Mouse (Mus musculus): ENCODE results near the gene Prrx2. TPM values are rescaled to one million over a fixed set of nuclear protein-coding genes. Genes with fewer than 3 reads are reported as not detected.
A peak's percentile ranks its signal among the peaks of the same experiment; 100 is the strongest.

The Prrx2 gene
- 14.7 and 16.8 TPM in 2 replicates for polyA plus RNA-seq (2012; rRNA removed)

DNA sequence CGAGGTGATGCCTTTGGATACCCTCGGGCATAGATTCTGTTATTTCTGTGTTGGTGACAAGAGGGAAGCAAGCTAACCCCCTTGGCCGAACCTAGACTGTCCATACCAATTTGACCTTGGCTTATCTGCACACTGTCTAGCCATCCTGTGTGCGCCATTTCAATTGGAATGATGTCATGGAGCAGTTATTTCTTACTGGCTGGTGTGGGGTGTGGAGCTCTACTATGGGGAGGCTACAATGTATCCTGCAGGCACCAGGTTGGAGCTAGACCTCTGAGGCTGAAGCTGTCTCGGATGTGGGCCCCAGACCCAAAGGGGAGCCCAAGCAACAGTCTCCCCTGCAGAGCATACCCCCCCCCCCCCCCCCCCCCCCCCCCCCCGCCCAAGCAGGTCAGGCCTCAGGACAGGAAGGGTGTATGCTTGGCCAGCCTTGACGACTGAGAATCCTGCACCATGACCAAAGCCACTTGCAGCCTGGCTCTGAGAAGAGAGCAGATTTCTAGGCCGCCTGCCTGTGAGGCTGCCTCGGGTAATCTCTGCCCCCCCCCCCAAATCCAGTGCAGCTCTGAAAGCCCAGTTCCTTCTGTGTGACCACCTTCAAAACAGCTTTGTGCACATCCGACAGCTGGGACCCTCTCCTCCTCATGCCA, at the start of gene Prrx2:
Gene Prrx2, plus strand, starts transcription at position 600 of the 650 bp plus-strand sequence.
- H3K4me1 ChIP-seq (ENCODE audit: control insufficient read depth, insufficient read depth, insufficient read length): no peaks in the 10 kb centered on the region
- H3K27me3 ChIP-seq (ENCODE audit: control insufficient read depth, insufficient read depth, low read length): no peaks in the 10 kb centered on the region
- TF ChIP-seq CTCF (IDR thresholded peaks at IDR 0.05; ENCODE audit: extremely low read depth, insufficient read depth, insufficient read length, insufficient replicate concordance): no peak
- no peak for TF ChIP-seq POLR2A (IDR thresholded peaks at IDR 0.05; ENCODE audit: low read depth, low read length)
- H3K27ac ChIP-seq (ENCODE audit: insufficient read depth, low read length): no peak within 1 kb of the TSS
- DNase-seq (ENCODE audit: low read depth in 1 of 2, low spot score in 2 of 2): no peak
- H3K36me3 ChIP-seq (ENCODE audit: control insufficient read depth, insufficient read depth, low read length): no peaks in the 10 kb centered on the region
- H3K4me3 ChIP-seq (ENCODE audit: extremely low read depth, insufficient read depth, insufficient read length): no peak within 1 kb of the TSS
- 78% methylated on average over 9 of the region's 10 CpGs for WGBS

DNA sequence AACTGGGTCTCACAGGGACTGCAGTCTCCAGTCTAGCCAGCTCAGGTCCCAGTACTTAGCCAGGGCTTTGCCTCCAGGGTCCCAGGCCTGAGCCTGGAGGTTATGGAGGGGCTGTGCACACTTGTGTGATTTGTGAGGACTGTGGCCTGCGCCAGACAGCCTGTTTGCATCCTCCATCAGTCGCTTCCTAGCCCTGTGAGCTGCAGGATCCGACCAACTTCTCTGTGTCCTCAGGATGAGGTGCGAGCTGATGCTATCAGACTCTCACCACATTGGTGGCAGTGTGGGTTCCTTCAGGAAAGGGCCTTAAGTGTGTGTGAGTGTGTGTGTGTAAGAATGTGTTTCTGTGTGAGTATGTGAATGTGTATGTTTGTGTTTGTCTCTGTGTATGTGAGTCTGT, 47.3 kb upstream of the Prrx2 start:
- WGBS: 59% methylated on average over 4 of the region's 4 CpGs
- Histone ChIP-seq H3K4me3 (ENCODE audit: extremely low read depth, insufficient read depth, insufficient read length) (no peak overlapping the region), H3K27me3 (ENCODE audit: control insufficient read depth, insufficient read depth, low read length) (peaks cover 3% of the 10 kb centered on the region), H3K36me3 (ENCODE audit: control insufficient read depth, insufficient read depth, low read length) (no peaks in the 10 kb centered on the region), H3K4me1 (ENCODE audit: control insufficient read depth, insufficient read depth, insufficient read length) (no peaks in the 10 kb centered on the region), H3K27ac (ENCODE audit: insufficient read depth, low read length) (no peak overlapping the region)
- TF ChIP-seq CTCF (IDR thresholded peaks at IDR 0.05; ENCODE audit: extremely low read depth, insufficient read depth, insufficient read length, insufficient replicate concordance) (no peak), POLR2A (IDR thresholded peaks at IDR 0.05; ENCODE audit: low read depth, low read length) (no peak)
- DNase-seq (ENCODE audit: low read depth in 1 of 2, low spot score in 2 of 2): no peak

DNA sequence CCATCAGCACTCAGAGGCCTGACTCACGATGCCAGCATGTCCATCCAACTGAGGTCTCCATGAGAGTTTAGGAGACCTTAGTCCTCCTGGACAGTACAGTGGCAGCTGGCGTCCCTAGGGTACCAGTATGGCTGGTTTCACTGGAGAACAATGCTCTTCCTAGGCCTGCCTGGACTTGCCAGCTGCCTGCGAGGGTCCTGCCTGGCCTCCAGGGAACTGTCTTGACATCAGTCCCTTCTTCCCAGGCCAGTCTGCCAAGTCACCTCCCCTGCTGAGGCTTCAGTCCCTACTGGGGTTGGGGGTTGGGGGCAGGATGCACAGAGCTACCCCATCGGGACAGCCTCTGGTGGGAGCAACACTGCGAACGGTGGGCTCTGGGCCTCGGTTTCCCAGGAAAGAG, 42.7 kb upstream of the Prrx2 start:
- no peak for TF ChIP-seq CTCF (IDR thresholded peaks at IDR 0.05; ENCODE audit: extremely low read depth, insufficient read depth, insufficient read length, insufficient replicate concordance)
- TF ChIP-seq POLR2A (IDR thresholded peaks at IDR 0.05; ENCODE audit: low read depth, low read length): no peak
- WGBS: 92% methylated on average over 7 of the region's 7 CpGs
- Histone ChIP-seq H3K27ac (ENCODE audit: insufficient read depth, low read length) (no peak overlapping the region), H3K4me3 (ENCODE audit: extremely low read depth, insufficient read depth, insufficient read length) (no peak overlapping the region), H3K4me1 (ENCODE audit: control insufficient read depth, insufficient read depth, insufficient read length) (peaks cover 2% of the 10 kb centered on the region; the same call in 1 of the 2 replicates), H3K36me3 (ENCODE audit: control insufficient read depth, insufficient read depth, low read length) (no peaks in the 10 kb centered on the region), H3K27me3 (ENCODE audit: control insufficient read depth, insufficient read depth, low read length) (no peaks in the 10 kb centered on the region)
- DNase-seq (ENCODE audit: low read depth in 1 of 2, low spot score in 2 of 2): no peak

DNA sequence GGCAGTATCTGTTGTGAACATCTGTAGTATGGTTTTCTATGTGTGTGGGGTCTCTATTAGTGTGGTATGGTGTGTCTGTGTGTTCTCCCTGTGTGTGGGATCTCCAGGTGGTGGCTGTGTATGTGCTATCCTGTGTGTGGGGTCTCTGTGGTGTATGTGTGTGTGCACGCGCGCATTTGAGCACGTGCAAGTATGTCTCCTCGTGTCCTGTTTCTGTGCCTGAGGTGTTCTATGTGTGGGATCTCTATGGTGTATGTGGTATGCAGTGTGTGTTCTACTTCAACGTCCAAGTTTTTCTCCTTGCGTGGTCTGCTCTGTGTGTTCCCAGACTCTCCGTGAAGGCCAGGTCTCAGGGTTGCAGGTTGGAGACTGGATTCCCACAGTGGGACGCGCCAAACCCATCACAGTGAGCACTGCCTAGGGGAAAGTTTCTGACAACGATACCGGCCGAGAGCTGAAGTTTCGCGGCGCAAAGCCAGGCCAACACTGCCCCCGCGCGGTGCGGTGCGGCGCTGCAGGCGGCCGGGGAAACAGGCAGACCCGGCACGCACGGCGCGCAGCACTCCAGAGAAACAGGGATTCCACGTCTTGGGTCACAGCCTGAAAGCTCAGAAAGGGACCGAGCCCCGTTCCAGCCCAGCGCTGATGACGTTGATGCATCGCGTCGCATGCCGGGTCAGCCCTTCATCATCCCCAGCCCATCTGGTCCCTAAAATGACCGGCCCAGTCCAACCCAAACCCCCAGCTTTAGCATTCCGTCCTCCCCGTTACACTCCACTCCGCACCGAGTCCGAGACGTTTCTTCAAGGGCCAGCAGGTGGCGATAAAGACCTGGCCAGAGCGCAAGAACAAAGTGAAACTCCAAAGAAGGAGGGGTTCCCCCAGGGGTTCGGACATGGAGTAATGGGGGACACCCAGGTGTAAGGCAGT, 40.3 kb upstream of the Prrx2 start:
- 4% methylated on average over 48 of the region's 48 CpGs for WGBS
- Histone ChIP-seq H3K36me3 (ENCODE audit: control insufficient read depth, insufficient read depth, low read length) (no peaks in the 10 kb centered on the region), H3K4me3 (ENCODE audit: extremely low read depth, insufficient read depth, insufficient read length) (peak overlapping the region; percentile 46; the same call in 1 of the 2 replicates), H3K4me1 (ENCODE audit: control insufficient read depth, insufficient read depth, insufficient read length) (peaks cover 2% of the 10 kb centered on the region; the same call in 1 of the 2 replicates), H3K27ac (ENCODE audit: insufficient read depth, low read length) (0 out of 2 replicates have a peak overlapping the region, but pooled peaks have one; percentile 23), H3K27me3 (ENCODE audit: control insufficient read depth, insufficient read depth, low read length) (no peaks in the 10 kb centered on the region)
- peak; percentile 79 to 89 for DNase-seq (ENCODE audit: low read depth in 1 of 2, low spot score in 2 of 2)
- TF ChIP-seq CTCF (IDR thresholded peaks at IDR 0.05; ENCODE audit: extremely low read depth, insufficient read depth, insufficient read length, insufficient replicate concordance) (peak; percentile 99), POLR2A (IDR thresholded peaks at IDR 0.05; ENCODE audit: low read depth, low read length) (no peak)

DNA sequence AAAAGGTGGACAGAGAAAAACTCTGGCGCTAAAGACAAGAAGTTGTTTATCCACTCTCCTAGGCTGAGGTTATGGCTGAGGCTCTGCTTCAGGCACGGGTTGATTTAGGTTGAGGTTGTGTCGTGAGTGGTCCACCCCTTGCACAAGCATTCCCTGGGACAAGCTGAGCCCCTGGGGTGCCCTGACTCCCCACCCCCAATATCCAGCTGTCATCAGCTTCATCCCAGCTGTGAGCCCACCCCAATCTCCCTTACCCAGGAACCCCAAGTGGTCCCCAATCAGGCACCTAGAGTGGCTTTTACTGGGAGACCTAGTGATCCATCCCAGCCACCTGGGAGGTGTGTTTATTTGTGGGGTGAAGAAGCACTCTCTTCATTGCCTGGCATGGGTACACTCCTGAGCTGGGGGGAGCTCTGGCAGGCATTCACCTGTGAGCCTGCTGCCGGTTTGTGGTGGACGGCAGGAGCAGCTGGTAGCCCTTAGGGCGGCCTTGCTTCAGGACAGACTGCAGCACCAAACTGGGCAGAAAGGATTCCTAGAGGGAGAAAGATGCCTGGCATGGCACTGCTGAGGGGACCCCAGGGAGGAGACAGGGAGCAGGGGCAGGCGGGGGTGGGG, 39.4 kb upstream of the Prrx2 start:
- H3K27ac ChIP-seq (ENCODE audit: insufficient read depth, low read length): no peak overlapping the region
- H3K4me1 ChIP-seq (ENCODE audit: control insufficient read depth, insufficient read depth, insufficient read length): peaks cover 2% of the 10 kb centered on the region; the same call in 1 of the 2 replicates
- no peaks in the 10 kb centered on the region for H3K27me3 ChIP-seq (ENCODE audit: control insufficient read depth, insufficient read depth, low read length)
- 81% methylated on average over 7 of the region's 7 CpGs for WGBS
- no peak overlapping the region for H3K4me3 ChIP-seq (ENCODE audit: extremely low read depth, insufficient read depth, insufficient read length)
- TF ChIP-seq CTCF (IDR thresholded peaks at IDR 0.05; ENCODE audit: extremely low read depth, insufficient read depth, insufficient read length, insufficient replicate concordance): no peak
- no peak for TF ChIP-seq POLR2A (IDR thresholded peaks at IDR 0.05; ENCODE audit: low read depth, low read length)
- H3K36me3 ChIP-seq (ENCODE audit: control insufficient read depth, insufficient read depth, low read length): no peaks in the 10 kb centered on the region
- DNase-seq (ENCODE audit: low read depth in 1 of 2, low spot score in 2 of 2): no peak

DNA sequence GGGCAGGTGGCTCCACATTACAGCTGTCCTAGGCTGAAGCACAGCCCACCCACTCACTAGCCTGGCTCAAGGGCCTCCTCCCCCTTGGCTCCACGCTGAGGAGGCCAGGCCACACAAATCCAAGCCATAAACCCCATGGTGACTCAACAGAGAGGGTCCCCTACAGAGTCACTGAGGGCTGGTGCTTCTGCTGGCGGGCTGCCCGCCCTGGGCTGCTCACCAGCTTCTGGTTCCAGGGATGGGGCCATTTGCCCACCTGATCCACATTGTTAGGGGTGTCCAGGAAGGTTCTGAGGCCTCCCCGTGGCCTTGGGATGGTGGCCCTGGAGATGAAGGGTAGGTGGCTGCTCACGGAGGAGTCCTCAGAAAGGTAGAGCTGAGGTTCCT, 38.9 kb upstream of the Prrx2 start:
- TF ChIP-seq POLR2A (IDR thresholded peaks at IDR 0.05; ENCODE audit: low read depth, low read length) (no peak), CTCF (IDR thresholded peaks at IDR 0.05; ENCODE audit: extremely low read depth, insufficient read depth, insufficient read length, insufficient replicate concordance) (no peak)
- Histone ChIP-seq H3K27me3 (ENCODE audit: control insufficient read depth, insufficient read depth, low read length) (no peaks in the 10 kb centered on the region), H3K27ac (ENCODE audit: insufficient read depth, low read length) (no peak overlapping the region), H3K4me1 (ENCODE audit: control insufficient read depth, insufficient read depth, insufficient read length) (peaks cover 4% of the 10 kb centered on the region), H3K4me3 (ENCODE audit: extremely low read depth, insufficient read depth, insufficient read length) (no peak overlapping the region), H3K36me3 (ENCODE audit: control insufficient read depth, insufficient read depth, low read length) (no peaks in the 10 kb centered on the region)
- no peak for DNase-seq (ENCODE audit: low read depth in 1 of 2, low spot score in 2 of 2)
- 81% methylated on average over 5 of the region's 5 CpGs for WGBS

Measured in spleen, adult 2 months (tissue).